7 mouse cellular contexts compared by ENCODE assay signal in genomic region chr9:23083562-23083961, GRCm38 (mm10).
DNase-seq lines count a peak whose midpoint lies in the region; ATAC-seq and TF ChIP-seq lines count a peak whose summit lies in the region.

No protein-coding gene starts in this region.

- WGBS in embryonic facial prominence, embryonic 12.5 days: 11% methylated on average over 17 of the region's 17 CpGs
- 74% methylated on average over 17 of the region's 17 CpGs for WGBS in limb, embryonic 10.5 days
- WGBS in midbrain, embryonic 15.5 days: 7% methylated on average over 17 of the region's 17 CpGs
- WGBS in stomach, postnatal 0 days: 6% methylated on average over 17 of the region's 17 CpGs

- TF ChIP-seq EP300 in stomach, postnatal 0 days (optimal IDR thresholded peaks at IDR 0.05): no peak

- DNase-seq in adrenal gland, postnatal 25 days: peak; percentile 92
- peak; percentile 81 for DNase-seq in heart, adult 8-10 months (ENCODE audit: low spot score)
- DNase-seq in kidney, adult 18-20 months: peak; percentile 76
- DNase-seq in limb, embryonic 10.5 days (ENCODE audit: low spot score): peak; percentile 73
- DNase-seq in stomach, postnatal 0 days (ENCODE audit: low spot score): peak; percentile 83

- no peaks in the 10 kb centered on the region for H3K36me3 ChIP-seq in embryonic facial prominence, embryonic 12.5 days
- no peaks in the 10 kb centered on the region for H3K36me3 ChIP-seq in limb, embryonic 10.5 days
- H3K36me3 ChIP-seq in midbrain, embryonic 15.5 days (replicated peaks): no peaks in the 10 kb centered on the region
- no peaks in the 10 kb centered on the region for H3K36me3 ChIP-seq in stomach, postnatal 0 days (ENCODE audit: control insufficient read depth, insufficient read depth, low read length)

- peak overlapping the region; percentile 18; the same call in 1 of the 2 replicates for H3K4me2 ChIP-seq in embryonic facial prominence, embryonic 12.5 days (replicated peaks)
- H3K4me2 ChIP-seq in midbrain, embryonic 15.5 days: peak overlapping the region; percentile 12
- H3K4me2 ChIP-seq in stomach, postnatal 0 days (replicated peaks; ENCODE audit: low read depth): peak overlapping the region; percentile 54

- ATAC-seq in embryonic facial prominence, embryonic 12.5 days (ENCODE audit: insufficient number of reproducible peaks, insufficient read depth, low FRiP score, low TSS enrichment): peak; percentile 87
- ATAC-seq in midbrain, embryonic 15.5 days (replicated peaks): peak; percentile 92
- peak; percentile 70; the same call in 1 of the 2 replicates for ATAC-seq in stomach, postnatal 0 days (ENCODE audit: low FRiP score, low TSS enrichment)

- TF ChIP-seq CTCF in stomach, postnatal 0 days (IDR thresholded peaks at IDR 0.05; ENCODE audit: low read depth): no peak

- no peak overlapping the region for H3K4me3 ChIP-seq in embryonic facial prominence, embryonic 12.5 days
- H3K4me3 ChIP-seq in limb, embryonic 10.5 days: no peak overlapping the region
- no peak overlapping the region for H3K4me3 ChIP-seq in midbrain, embryonic 15.5 days
- H3K4me3 ChIP-seq in stomach, postnatal 0 days (ENCODE audit: low read depth, low read length): peak overlapping the region; percentile 17

- H3K27me3 ChIP-seq in embryonic facial prominence, embryonic 12.5 days: no peaks in the 10 kb centered on the region
- no peaks in the 10 kb centered on the region for H3K27me3 ChIP-seq in limb, embryonic 10.5 days (ENCODE audit: low read depth, poor library complexity, severe bottlenecking)
- no peaks in the 10 kb centered on the region; the same call in 1 of the 2 replicates for H3K27me3 ChIP-seq in midbrain, embryonic 15.5 days (replicated peaks)
- no peaks in the 10 kb centered on the region for H3K27me3 ChIP-seq in stomach, postnatal 0 days (ENCODE audit: control insufficient read depth, insufficient read depth, low read length)

- H3K9ac ChIP-seq in embryonic facial prominence, embryonic 12.5 days: no peak overlapping the region
- H3K9ac ChIP-seq in midbrain, embryonic 15.5 days: no peak overlapping the region
- peak overlapping the region; percentile 27; the same call in 1 of the 2 replicates for H3K9ac ChIP-seq in stomach, postnatal 0 days (ENCODE audit: low read length)

- peaks cover 12% of the 10 kb centered on the region; the same call in 1 of the 2 replicates for H3K4me1 ChIP-seq in embryonic facial prominence, embryonic 12.5 days
- H3K4me1 ChIP-seq in limb, embryonic 10.5 days: peaks cover 11% of the 10 kb centered on the region
- H3K4me1 ChIP-seq in midbrain, embryonic 15.5 days: peaks cover 7% of the 10 kb centered on the region
- H3K4me1 ChIP-seq in stomach, postnatal 0 days (replicated peaks; ENCODE audit: control insufficient read depth, insufficient read depth): peaks cover 3% of the 10 kb centered on the region; the same call in 1 of the 2 replicates

- no peaks in the 10 kb centered on the region for H3K9me3 ChIP-seq in embryonic facial prominence, embryonic 12.5 days
- H3K9me3 ChIP-seq in limb, embryonic 10.5 days (replicated peaks): no peaks in the 10 kb centered on the region
- H3K9me3 ChIP-seq in midbrain, embryonic 15.5 days: no peaks in the 10 kb centered on the region
- no peaks in the 10 kb centered on the region for H3K9me3 ChIP-seq in stomach, postnatal 0 days (ENCODE audit: control insufficient read depth, low read length)

- H3K27ac ChIP-seq in embryonic facial prominence, embryonic 12.5 days: peak overlapping the region; percentile 88
- H3K27ac ChIP-seq in limb, embryonic 10.5 days: peak overlapping the region; percentile 76
- H3K27ac ChIP-seq in midbrain, embryonic 15.5 days: peak overlapping the region; percentile 49
- no peak overlapping the region for H3K27ac ChIP-seq in stomach, postnatal 0 days (replicated peaks)
